Mouse (Mus musculus) MN1 (cell line): ENCODE data around the gene Gsk3b.
"Not testable (repeated sequence)": the region's sequence is repeated elsewhere in the genome, so short reads cannot be mapped to it uniquely, and the experiment has no call there.

Source experiments
- DNase-seq: peaks from one replicate; pipeline ENCODE4 v3.0.0-alpha.2; 2016; ENCODE audit warnings: low spot score

Gene Gsk3b

GRCm38 (mm10) chr16:38190531-38190930, 101.7 kb downstream of the Gsk3b start:
- DNase-seq = no peak

- no peak for DNase-seq
Observed at GRCm38 (mm10) chr16:38191460-38191859, 102.7 kb downstream of the Gsk3b start.

GRCm38 (mm10) chr16:38192640-38193039, 103.8 kb downstream of the Gsk3b start:
- DNase-seq = no peak

- DNase-seq = peak; percentile 73
Observed at GRCm38 (mm10) chr16:38197299-38197698, 108.5 kb downstream of the Gsk3b start.

GRCm38 (mm10) chr16:38205272-38205671, 116.5 kb downstream of the Gsk3b start:
- no peak for DNase-seq

GRCm38 (mm10) chr16:38222491-38222890, 133.7 kb downstream of the Gsk3b start:
- DNase-seq = not testable (repeated sequence)

- DNase-seq = no peak
Observed at GRCm38 (mm10) chr16:38236936-38237585, 148.3 kb downstream of the Gsk3b start.

- peak; percentile 20 for DNase-seq
Observed at GRCm38 (mm10) chr16:38239729-38240128, 150.9 kb downstream of the Gsk3b start.

GRCm38 (mm10) chr16:38240167-38240566, 151.4 kb downstream of the Gsk3b start:
- DNase-seq = no peak

- DNase-seq = no peak
Observed at GRCm38 (mm10) chr16:38244111-38244510, 155.3 kb downstream of the Gsk3b start.

- no peak for DNase-seq
Observed at GRCm38 (mm10) chr16:38245379-38245778, 156.6 kb downstream of the Gsk3b start.

- DNase-seq = no peak
Observed at GRCm38 (mm10) chr16:38245849-38246585, 157.2 kb downstream of the Gsk3b start.

GRCm38 (mm10) chr16:38248331-38248961, 159.6 kb downstream of the Gsk3b start:
- no peak for DNase-seq

- DNase-seq = no peak
Observed at GRCm38 (mm10) chr16:38250467-38250866, 161.7 kb downstream of the Gsk3b start.

GRCm38 (mm10) chr16:38254001-38254400, 165.2 kb downstream of the Gsk3b start:
- DNase-seq = no peak

- DNase-seq = no peak
Observed at GRCm38 (mm10) chr16:38255107-38255506, 166.3 kb downstream of the Gsk3b start.

- DNase-seq = no peak
Observed at GRCm38 (mm10) chr16:38255927-38256326, 167.1 kb downstream of the Gsk3b start.

- no peak for DNase-seq
Observed at GRCm38 (mm10) chr16:38271601-38272000, 182.8 kb downstream of the Gsk3b start.

GRCm38 (mm10) chr16:38272483-38272882, 183.7 kb downstream of the Gsk3b start:
- DNase-seq = no peak

- no peak for DNase-seq
Observed at GRCm38 (mm10) chr16:38274737-38275136, 185.9 kb downstream of the Gsk3b start.

GRCm38 (mm10) chr16:38279794-38280193, 191.0 kb downstream of the Gsk3b start:
- DNase-seq = no peak

GRCm38 (mm10) chr16:38280951-38281350, 192.2 kb downstream of the Gsk3b start:
- DNase-seq = no peak

- DNase-seq = no peak
Observed at GRCm38 (mm10) chr16:38282559-38283160, 193.9 kb downstream of the Gsk3b start.
